Mouse (Mus musculus) liver, embryonic 12.5 days (tissue): ENCODE results near the gene Btbd16. TPM values are rescaled to one million over a fixed set of nuclear protein-coding genes. Genes with fewer than 3 reads are reported as not detected.

Experiments used
- ATAC-seq: fragments of 200-750 bp; cut with Nextera tagmentation; 2 replicates; pipeline ENCODE4 v1.8.0; 2017; ENCODE audit warnings: moderate number of reproducible peaks, mild to moderate bottlenecking, moderate library complexity
- H3K27ac ChIP-seq: fragments of 300-500 bp; sonication (generic); 2 replicates; pipeline ENCODE4 v1.5.1; 2016; ENCODE audit warnings: mild to moderate bottlenecking
- H3K27me3 ChIP-seq: fragments of 300-500 bp; sonication (generic); replicated peaks from 2 replicates; pipeline ENCODE4 v1.6.1; 2016; ENCODE audit warnings: mild to moderate bottlenecking, moderate library complexity
- H3K36me3 ChIP-seq: fragments of 300-500 bp; sonication (generic); 2 replicates; pipeline ENCODE4 v1.6.1; 2016; ENCODE audit warnings: mild to moderate bottlenecking, moderate library complexity
- H3K4me1 ChIP-seq: fragments of 300-500 bp; sonication (generic); 2 replicates; pipeline ENCODE4 v1.6.1; 2016
- H3K4me2 ChIP-seq: fragments of 300-500 bp; sonication (generic); 2 replicates; pipeline ENCODE4 v1.6.1; 2016; ENCODE audit warnings: mild to moderate bottlenecking, moderate library complexity
- H3K4me3 ChIP-seq: fragments of 300-500 bp; sonication (generic); 2 replicates; pipeline ENCODE4 v1.5.1; 2016; ENCODE audit warnings: mild to moderate bottlenecking, moderate library complexity
- H3K9ac ChIP-seq: fragments of 300-500 bp; sonication (generic); 2 replicates; pipeline ENCODE4 v1.6.1; 2016; ENCODE audit warnings: mild to moderate bottlenecking, moderate library complexity
- H3K9me3 ChIP-seq: fragments of 300-500 bp; sonication (generic); replicated peaks from 2 replicates; pipeline ENCODE4 v1.6.1; 2016; ENCODE audit warnings: mild to moderate bottlenecking, moderate library complexity
- WGBS: fragments of 180-500 bp; shearing (Covaris S2); methylation state at CpG from one replicate; pipeline ENCODE4 v1.1.7; 2016; ENCODE audit not compliant: insufficient replicate concordance; 5-methylcytosine and 5-hydroxymethylcytosine counted together
- polyA plus RNA-seq: library from polyadenylated mRNA; unstranded; fragments of >200 nt; fragmentation: Nextera tagmentation; extraction: Ambion mirVana; gene quantifications from 2 replicates; pipeline ENCODE4 v1.2.1, GENCODE M21; 2016

Gene Btbd16
- polyA plus RNA-seq, 1 experiment from 2014 or later = not detected

GRCm38 (mm10) chr7:130827431-130827830 is 53.6 kb downstream of the Btbd16 start:
- H3K36me3 ChIP-seq = no peaks in the 10 kb centered on the region
- no peak for ATAC-seq
- H3K27me3 ChIP-seq = peaks cover 3% of the 10 kb centered on the region; the same call in 1 of the 2 replicates
- no peak overlapping the region for H3K4me3 ChIP-seq
- no peak overlapping the region for H3K9ac ChIP-seq
- H3K4me1 ChIP-seq = no peaks in the 10 kb centered on the region
- H3K9me3 ChIP-seq = no peaks in the 10 kb centered on the region
- H3K4me2 ChIP-seq = no peak overlapping the region
- 48% methylated on average over 3 of the region's 3 CpGs for whole genome bisulfite sequencing
- H3K27ac ChIP-seq = no peak overlapping the region

- Histone ChIP-seq H3K4me2 (no peak overlapping the region), H3K4me3 (no peak overlapping the region), H3K36me3 (no peaks in the 10 kb centered on the region), H3K9me3 (no peaks in the 10 kb centered on the region), H3K27ac (no peak overlapping the region), H3K27me3 (peaks cover 3% of the 10 kb centered on the region; the same call in 1 of the 2 replicates), H3K4me1 (no peaks in the 10 kb centered on the region), H3K9ac (no peak overlapping the region)
- WGBS = 72% methylated on average over 9 of the region's 9 CpGs
- ATAC-seq = no peak
Measured at GRCm38 (mm10) chr7:130827844-130828403, 54.1 kb downstream of the Btbd16 start.

GRCm38 (mm10) chr7:130828475-130828874 is 54.6 kb downstream of the Btbd16 start:
- Histone ChIP-seq H3K27ac (no peak overlapping the region), H3K4me1 (no peaks in the 10 kb centered on the region), H3K4me3 (no peak overlapping the region), H3K36me3 (no peaks in the 10 kb centered on the region), H3K27me3 (peaks cover 3% of the 10 kb centered on the region; the same call in 1 of the 2 replicates), H3K9me3 (no peaks in the 10 kb centered on the region), H3K4me2 (no peak overlapping the region), H3K9ac (no peak overlapping the region)
- 60% methylated on average over 10 of the region's 10 CpGs for WGBS
- no peak for ATAC-seq

GRCm38 (mm10) chr7:130831586-130831985 is 57.7 kb downstream of the Btbd16 start:
- Histone ChIP-seq H3K27ac (no peak overlapping the region), H3K27me3 (peaks cover 7% of the 10 kb centered on the region), H3K9me3 (no peaks in the 10 kb centered on the region), H3K4me2 (no peak overlapping the region), H3K9ac (no peak overlapping the region), H3K4me3 (no peak overlapping the region), H3K36me3 (no peaks in the 10 kb centered on the region), H3K4me1 (0 out of 2 replicates have a peak, but pooled peaks cover 3% of the 10 kb centered on the region)
- no peak for ATAC-seq
- WGBS = 73% methylated on average over 5 of the region's 5 CpGs

GRCm38 (mm10) chr7:130834299-130834698 is 60.4 kb downstream of the Btbd16 start:
- peaks cover 7% of the 10 kb centered on the region for H3K27me3 ChIP-seq
- no peak overlapping the region for H3K4me3 ChIP-seq
- H3K4me1 ChIP-seq = 0 out of 2 replicates have a peak, but pooled peaks cover 11% of the 10 kb centered on the region
- peak overlapping the region; percentile 16; the same call in 1 of the 2 replicates for H3K4me2 ChIP-seq
- H3K9ac ChIP-seq = no peak overlapping the region
- H3K36me3 ChIP-seq = no peaks in the 10 kb centered on the region
- no peaks in the 10 kb centered on the region for H3K9me3 ChIP-seq
- 34% methylated on average over 21 of the region's 21 CpGs for WGBS
- no peak overlapping the region for H3K27ac ChIP-seq
- peak; percentile 99 for ATAC-seq

GRCm38 (mm10) chr7:130834958-130835861 is 61.3 kb downstream of the Btbd16 start:
- Histone ChIP-seq H3K27me3 (peaks cover 7% of the 10 kb centered on the region), H3K36me3 (no peaks in the 10 kb centered on the region), H3K9me3 (no peaks in the 10 kb centered on the region), H3K4me3 (no peak overlapping the region), H3K4me2 (0 out of 2 replicates have a peak overlapping the region, but pooled peaks have one; percentile 8), H3K9ac (no peak overlapping the region), H3K4me1 (0 out of 2 replicates have a peak, but pooled peaks cover 11% of the 10 kb centered on the region), H3K27ac (peak overlapping the region; percentile 23; the same call in 1 of the 2 replicates)
- no peak for ATAC-seq
- 47% methylated on average over 18 of the region's 18 CpGs for WGBS

- no peak for ATAC-seq
- H3K9ac ChIP-seq = no peak overlapping the region
- H3K27ac ChIP-seq = no peak overlapping the region
- WGBS = 64% methylated on average over 9 of the region's 9 CpGs
- no peak overlapping the region for H3K4me2 ChIP-seq
- no peak overlapping the region for H3K4me3 ChIP-seq
- H3K36me3 ChIP-seq = no peaks in the 10 kb centered on the region
- peaks cover 7% of the 10 kb centered on the region for H3K27me3 ChIP-seq
- H3K9me3 ChIP-seq = no peaks in the 10 kb centered on the region
- H3K4me1 ChIP-seq = 0 out of 2 replicates have a peak, but pooled peaks cover 11% of the 10 kb centered on the region
Measured at GRCm38 (mm10) chr7:130836066-130836465, 62.2 kb downstream of the Btbd16 start.

- H3K4me1 ChIP-seq = 0 out of 2 replicates have a peak, but pooled peaks cover 11% of the 10 kb centered on the region
- no peak overlapping the region for H3K4me2 ChIP-seq
- no peak for ATAC-seq
- 55% methylated on average over 12 of the region's 12 CpGs for WGBS
- H3K4me3 ChIP-seq = no peak overlapping the region
- H3K27ac ChIP-seq = no peak overlapping the region
- peaks cover 7% of the 10 kb centered on the region for H3K27me3 ChIP-seq
- no peaks in the 10 kb centered on the region for H3K9me3 ChIP-seq
- H3K9ac ChIP-seq = no peak overlapping the region
- no peaks in the 10 kb centered on the region for H3K36me3 ChIP-seq
Measured at GRCm38 (mm10) chr7:130837941-130838657, 64.2 kb downstream of the Btbd16 start.

GRCm38 (mm10) chr7:130838658-130839025 is 64.8 kb downstream of the Btbd16 start:
- Histone ChIP-seq H3K27ac (no peak overlapping the region), H3K4me1 (0 out of 2 replicates have a peak, but pooled peaks cover 11% of the 10 kb centered on the region), H3K9ac (no peak overlapping the region), H3K9me3 (no peaks in the 10 kb centered on the region), H3K4me3 (no peak overlapping the region), H3K36me3 (no peaks in the 10 kb centered on the region), H3K4me2 (no peak overlapping the region), H3K27me3 (peaks cover 7% of the 10 kb centered on the region)
- no peak for ATAC-seq
- 66% methylated on average over 3 of the region's 3 CpGs for WGBS

- Histone ChIP-seq H3K9me3 (no peaks in the 10 kb centered on the region), H3K4me3 (no peak overlapping the region), H3K4me2 (no peak overlapping the region), H3K36me3 (no peaks in the 10 kb centered on the region), H3K27ac (no peak overlapping the region), H3K4me1 (0 out of 2 replicates have a peak, but pooled peaks cover 11% of the 10 kb centered on the region), H3K9ac (no peak overlapping the region), H3K27me3 (peaks cover 3% of the 10 kb centered on the region)
- peak; percentile 20; the same call in 1 of the 2 replicates for ATAC-seq
- 62% methylated on average over 12 of the region's 12 CpGs for WGBS
Measured at GRCm38 (mm10) chr7:130839380-130840100, 65.7 kb downstream of the Btbd16 start.

- Histone ChIP-seq H3K9me3 (no peaks in the 10 kb centered on the region), H3K36me3 (no peaks in the 10 kb centered on the region), H3K9ac (no peak overlapping the region), H3K4me3 (no peak overlapping the region), H3K4me2 (no peak overlapping the region), H3K27me3 (no peaks in the 10 kb centered on the region), H3K27ac (no peak overlapping the region), H3K4me1 (no peaks in the 10 kb centered on the region)
- ATAC-seq = no peak
- 54% methylated on average over 17 of the region's 17 CpGs for WGBS
Measured at GRCm38 (mm10) chr7:130847164-130847718, 73.4 kb downstream of the Btbd16 start.
